Comparison of ENCODE assay signal across 8 mouse cellular contexts in genomic region chr3:87566066-87566465, GRCm38 (mm10). TPM values are rescaled to one million over a fixed set of nuclear protein-coding genes. Genes with fewer than 3 reads are reported as not detected.
DNase-seq lines count a peak whose midpoint lies in the region; ATAC-seq and TF ChIP-seq lines count a peak whose summit lies in the region.

No protein-coding gene starts in this region.

- no peak for TF ChIP-seq POLR2A in lung, adult 2 months (IDR thresholded peaks at IDR 0.05; ENCODE audit: borderline replicate concordance, extremely low read depth, low read depth, low read length)

- H3K27ac ChIP-seq in hindbrain, embryonic 10.5 days = peak overlapping the region; percentile 89
- H3K27ac ChIP-seq in neural tube, embryonic 14.5 days (ENCODE audit: low read depth, low read length) = peak overlapping the region; percentile 95

- peak; percentile 87 for DNase-seq in MN1 (ENCODE audit: low spot score)
- DNase-seq in cerebellum, adult 8-10 months = peak; percentile 87
- DNase-seq in frontal cortex, adult 2 months (ENCODE audit: extremely low spot score in 1 of 2, low spot score in 1 of 2) = peak; percentile 92 to 93
- DNase-seq in hindbrain, embryonic 10.5 days (ENCODE audit: low spot score) = peak; percentile 85
- DNase-seq in layer of hippocampus, adult 8-10 months (ENCODE audit: low spot score in 2 of 2) = peak; percentile 93 to 94
- peak; percentile 58 for DNase-seq in lung, adult 2 months
- peak; percentile 66 for DNase-seq in urinary bladder, postnatal 14 days (ENCODE audit: low spot score)

- 7% methylated on average over 4 of the region's 4 CpGs for WGBS in hindbrain, embryonic 10.5 days
- WGBS in lung, adult 2 months = 10% methylated on average over 4 of the region's 4 CpGs
- 1% methylated on average over 4 of the region's 4 CpGs for WGBS in neural tube, embryonic 14.5 days

- peak overlapping the region; percentile 51 for H3K9ac ChIP-seq in neural tube, embryonic 14.5 days (replicated peaks; ENCODE audit: low read depth, low read length)

- H3K9me3 ChIP-seq in hindbrain, embryonic 10.5 days = no peaks in the 10 kb centered on the region
- H3K9me3 ChIP-seq in neural tube, embryonic 14.5 days (ENCODE audit: control insufficient read depth, low read length) = no peaks in the 10 kb centered on the region

- H3K27me3 ChIP-seq in hindbrain, embryonic 10.5 days (ENCODE audit: insufficient read depth, poor library complexity, severe bottlenecking) = 0 out of 2 replicates have a peak, but pooled peaks cover 2% of the 10 kb centered on the region
- H3K27me3 ChIP-seq in neural tube, embryonic 14.5 days (ENCODE audit: control insufficient read depth, insufficient read depth, low read length) = no peaks in the 10 kb centered on the region

- no peaks in the 10 kb centered on the region for H3K36me3 ChIP-seq in hindbrain, embryonic 10.5 days
- no peaks in the 10 kb centered on the region for H3K36me3 ChIP-seq in neural tube, embryonic 14.5 days (ENCODE audit: control insufficient read depth, insufficient read depth, low read length)

- peak; percentile 100 for ATAC-seq in neural tube, embryonic 14.5 days (ENCODE audit: low read depth)

- peak overlapping the region; percentile 36 for H3K4me3 ChIP-seq in hindbrain, embryonic 10.5 days
- H3K4me3 ChIP-seq in lung, adult 2 months (replicated peaks; ENCODE audit: extremely low read depth, low read depth, low read length) = no peak overlapping the region
- H3K4me3 ChIP-seq in neural tube, embryonic 14.5 days (ENCODE audit: low read depth, low read length) = peak overlapping the region; percentile 34

- peak overlapping the region; percentile 57 for H3K4me2 ChIP-seq in neural tube, embryonic 14.5 days (ENCODE audit: low read depth, low read length)

- TF ChIP-seq CTCF in lung, adult 2 months (IDR thresholded peaks at IDR 0.05; ENCODE audit: insufficient read depth, low read length) = no peak

- H3K4me1 ChIP-seq in hindbrain, embryonic 10.5 days (replicated peaks) = peaks cover 17% of the 10 kb centered on the region
- peaks cover 5% of the 10 kb centered on the region; the same call in 1 of the 2 replicates for H3K4me1 ChIP-seq in lung, adult 2 months (ENCODE audit: control insufficient read depth, insufficient read depth, low read length)
- H3K4me1 ChIP-seq in neural tube, embryonic 14.5 days (ENCODE audit: control insufficient read depth, insufficient read depth, low read length) = peaks cover 6% of the 10 kb centered on the region; the same call in 1 of the 2 replicates

RNA-seq across cellular contexts. Expression of gene Etv3, which starts 40.9 kb away (rescaled TPM):
- 15.0 and 15.7 TPM in 2 replicates for polyA plus RNA-seq in frontal cortex, adult 2 months (2012; rRNA removed)
- polyA plus RNA-seq in hindbrain, embryonic 10.5 days (2016; fragmentation: Nextera tagmentation; extraction: Ambion mirVana) = 9.6 and 12.2 TPM in 2 replicates
- total RNA-seq in layer of hippocampus, adult 8-10 months (2022) = 10 to 100 TPM; 24.2 to 26.8 (median 25.4) TPM
- polyA plus RNA-seq in lung, adult 2 months (2012; rRNA removed) = 16.7 and 17.8 TPM in 2 replicates
- 7.3 and 7.8 TPM in 2 replicates for polyA plus RNA-seq in neural tube, embryonic 14.5 days (2014; fragmentation: Nextera tagmentation; extraction: Ambion mirVana)

RNA-seq across cellular contexts. Expression of gene Arhgef11, which starts 51.3 kb away (rescaled TPM):
- polyA plus RNA-seq in frontal cortex, adult 2 months (2012; rRNA removed) = 36.4 and 39.4 TPM in 2 replicates
- polyA plus RNA-seq in hindbrain, embryonic 10.5 days (2016; fragmentation: Nextera tagmentation; extraction: Ambion mirVana) = 14.9 and 18.7 TPM in 2 replicates
- total RNA-seq in layer of hippocampus, adult 8-10 months (2022) = 10 to 100 TPM; 55.1 to 68.0 (median 58.4) TPM
- polyA plus RNA-seq in lung, adult 2 months (2012; rRNA removed) = 32.9 and 53.8 TPM in 2 replicates
- 27.1 and 28.6 TPM in 2 replicates for polyA plus RNA-seq in neural tube, embryonic 14.5 days (2014; fragmentation: Nextera tagmentation; extraction: Ambion mirVana)
